Mouse (Mus musculus) CD8-positive naive resting alpha-beta T cell, adult 2 months (primary cell): ENCODE results near the gene Uba7.

Source experiments
- DNase-seq, 2 experiments: peaks; one replicate each; pipeline ENCODE4 v3.0.0; 2022; ENCODE audit warnings: low read depth in 2 of 2, low spot score in 2 of 2

The Uba7 gene

GRCm38 (mm10) chr9:107961351-107961762 is 13.9 kb upstream of the Uba7 start:
- no peak for DNase-seq

GRCm38 (mm10) chr9:107961881-107962280 is 13.4 kb upstream of the Uba7 start:
- no peak for DNase-seq

GRCm38 (mm10) chr9:107962916-107963315 is 12.4 kb upstream of the Uba7 start:
- DNase-seq: no peak

- DNase-seq: peak; percentile 62 to 68
Measured at GRCm38 (mm10) chr9:107963700-107964099, 11.6 kb upstream of the Uba7 start.

GRCm38 (mm10) chr9:107964681-107965080 is 10.6 kb upstream of the Uba7 start:
- DNase-seq: no peak

GRCm38 (mm10) chr9:107966676-107967075 is 8.6 kb upstream of the Uba7 start:
- no peak for DNase-seq

GRCm38 (mm10) chr9:107967437-107967836 is 7.9 kb upstream of the Uba7 start:
- no peak for DNase-seq

GRCm38 (mm10) chr9:107968531-107968930 is 6.8 kb upstream of the Uba7 start:
- no peak for DNase-seq

GRCm38 (mm10) chr9:107970311-107970710 is 5.0 kb upstream of the Uba7 start:
- DNase-seq: no peak

GRCm38 (mm10) chr9:107971690-107972541 is 3.4 kb upstream of the Uba7 start:
- no peak for DNase-seq

- no peak for DNase-seq
Measured at GRCm38 (mm10) chr9:107974491-107975171, 674 bp upstream of the Uba7 start.

- DNase-seq: no peak
Measured at GRCm38 (mm10) chr9:107978815-107979214, 3.5 kb downstream of the Uba7 start.

- no peak for DNase-seq
Measured at GRCm38 (mm10) chr9:107981684-107982605, 6.6 kb downstream of the Uba7 start.

- no peak for DNase-seq
Measured at GRCm38 (mm10) chr9:107982681-107983346, 7.5 kb downstream of the Uba7 start, which contains the start of gene Gm20661. Gene Gm20661, plus strand, starts transcription at chr9:107983058.

- no peak for DNase-seq
Measured at GRCm38 (mm10) chr9:107983421-107983890, 8.2 kb downstream of the Uba7 start.

- DNase-seq: no peak
Measured at GRCm38 (mm10) chr9:107984052-107984753, 8.9 kb downstream of the Uba7 start.

- DNase-seq: no peak
Measured at GRCm38 (mm10) chr9:107984754-107985055, 9.4 kb downstream of the Uba7 start.

- DNase-seq: peak; percentile 80 to 87
Measured at GRCm38 (mm10) chr9:107985131-107986119, 10.1 kb downstream of the Uba7 start, which contains the start of gene Inka1. Gene Inka1, minus strand, starts transcription at chr9:107985879.

GRCm38 (mm10) chr9:107986376-107986775 is 11.1 kb downstream of the Uba7 start:
- DNase-seq: peak; percentile 65 to 74
